Mouse (Mus musculus) 3134 (cell line): ENCODE results near the gene Pnp2.
"Not testable (repeated sequence)": the region's sequence is repeated elsewhere in the genome, so short reads cannot be mapped to it uniquely, and the experiment has no call there.

Source experiments
- DNase-seq: peaks from one replicate; pipeline ENCODE4 v3.0.0-alpha.2; 2011; ENCODE audit warnings: low spot score; ENCODE audit not compliant: insufficient read length; ENCODE audit errors: extremely low read depth

Pnp2 gene

DNA sequence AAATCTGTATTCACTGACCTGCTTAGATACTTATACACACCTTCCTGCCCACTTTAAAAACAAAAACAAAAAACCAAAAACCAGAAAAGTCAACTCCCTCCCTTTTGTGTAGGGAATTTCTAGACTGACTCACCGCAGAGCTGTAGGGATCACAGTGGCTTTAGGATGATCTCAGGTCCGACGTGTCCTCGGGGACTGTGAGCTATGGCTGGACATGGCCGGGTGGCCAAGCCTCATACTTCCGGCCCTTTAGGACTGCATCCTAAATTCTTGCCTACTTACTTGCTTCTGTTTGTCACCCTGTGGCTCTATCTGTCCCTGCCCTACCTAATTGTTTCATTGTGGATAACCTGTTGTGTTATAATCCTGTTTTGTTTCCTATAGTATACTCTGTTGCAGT, 932 bp downstream of the Pnp2 start:
- DNase-seq: not testable (repeated sequence)

DNA sequence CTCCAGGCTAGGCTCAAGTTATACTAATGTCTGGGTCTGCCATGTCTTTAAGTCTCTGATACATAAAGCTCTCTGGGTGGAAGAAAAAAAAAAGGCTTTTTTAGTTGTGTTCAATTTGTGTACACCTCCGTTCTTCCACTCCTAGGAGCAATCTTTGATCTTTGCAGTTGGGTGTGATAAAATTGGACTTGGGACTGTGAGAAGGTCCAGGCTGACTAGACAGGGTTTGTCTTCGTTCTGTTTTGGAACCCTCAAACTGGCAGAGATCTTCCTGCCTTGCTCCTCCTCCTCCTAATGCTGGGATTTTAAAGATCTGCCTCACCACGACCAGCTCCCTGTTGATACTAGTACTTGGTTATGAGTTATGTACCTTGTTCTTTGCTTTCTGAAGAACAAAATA, 1.4 kb downstream of the Pnp2 start:
- not testable (repeated sequence) for DNase-seq

DNA sequence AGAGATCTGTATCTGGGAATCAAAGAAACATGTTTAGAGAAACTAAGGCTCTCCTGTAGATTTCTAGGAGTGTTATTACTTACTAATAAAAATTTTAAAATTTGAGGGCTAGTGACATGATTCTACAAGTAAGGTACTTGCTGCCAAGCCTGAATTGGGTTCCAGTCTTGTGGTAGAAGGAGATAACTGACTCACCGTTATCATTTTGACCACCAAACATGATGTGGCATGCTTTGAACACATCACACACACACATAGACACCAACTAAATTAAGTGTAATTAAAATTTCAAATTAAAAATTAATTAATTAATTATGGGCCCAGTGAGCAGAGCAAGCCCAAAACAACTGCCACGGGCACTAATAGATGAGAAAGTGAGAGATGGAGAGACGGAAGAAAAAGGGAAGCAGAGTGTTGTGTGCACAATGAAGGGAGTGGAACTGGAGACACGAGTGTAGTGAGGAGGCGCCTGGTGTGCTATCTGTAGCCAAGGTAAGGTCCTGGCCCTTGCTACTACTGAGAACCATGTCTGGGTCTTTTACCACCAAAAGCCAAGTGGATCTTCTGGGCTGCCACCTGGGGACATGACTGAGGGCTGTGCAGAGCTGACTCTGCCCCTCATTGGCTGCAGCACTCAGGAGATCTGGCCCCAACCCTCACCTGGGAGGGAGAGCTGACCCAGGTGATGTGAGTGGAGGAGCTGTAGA, 2.6 kb downstream of the Pnp2 start:
- DNase-seq: not testable (repeated sequence)

DNA sequence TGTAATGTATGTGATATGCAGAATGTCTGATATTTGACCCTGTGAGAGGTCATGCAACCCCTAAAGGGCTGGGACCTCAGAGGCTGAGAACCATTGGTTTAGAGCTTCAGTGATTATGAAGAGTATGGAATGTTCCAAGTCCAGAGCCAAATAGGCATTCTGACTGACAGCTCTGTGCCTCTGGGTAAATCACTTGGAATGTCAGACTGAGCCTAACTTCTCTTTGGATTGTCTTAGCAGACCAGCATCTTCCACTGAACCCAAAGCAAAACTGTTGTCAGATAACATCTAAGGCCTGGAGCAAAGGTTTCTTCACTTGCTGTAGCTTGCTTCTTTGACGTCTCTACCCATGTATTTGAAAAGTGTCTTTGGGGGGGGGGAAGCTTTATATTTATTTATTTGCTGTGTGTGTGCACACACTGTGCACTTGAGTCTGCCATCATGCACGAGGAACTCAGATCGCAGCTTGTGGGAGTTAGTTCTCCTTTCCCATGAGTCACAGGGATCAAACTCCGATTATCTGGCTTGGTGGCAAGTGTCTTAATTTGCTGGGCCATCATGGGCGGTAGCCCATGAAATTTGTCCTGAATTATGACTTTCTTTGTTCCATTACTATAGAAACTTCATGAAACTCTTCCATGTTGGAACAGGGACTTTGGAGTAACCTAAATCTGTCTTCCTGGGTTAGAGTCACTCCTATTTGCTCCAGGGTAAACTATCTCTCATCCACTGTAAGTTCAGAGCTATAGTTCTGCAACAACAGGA, 12.6 kb downstream of the Pnp2 start:
- no peak for DNase-seq

DNA sequence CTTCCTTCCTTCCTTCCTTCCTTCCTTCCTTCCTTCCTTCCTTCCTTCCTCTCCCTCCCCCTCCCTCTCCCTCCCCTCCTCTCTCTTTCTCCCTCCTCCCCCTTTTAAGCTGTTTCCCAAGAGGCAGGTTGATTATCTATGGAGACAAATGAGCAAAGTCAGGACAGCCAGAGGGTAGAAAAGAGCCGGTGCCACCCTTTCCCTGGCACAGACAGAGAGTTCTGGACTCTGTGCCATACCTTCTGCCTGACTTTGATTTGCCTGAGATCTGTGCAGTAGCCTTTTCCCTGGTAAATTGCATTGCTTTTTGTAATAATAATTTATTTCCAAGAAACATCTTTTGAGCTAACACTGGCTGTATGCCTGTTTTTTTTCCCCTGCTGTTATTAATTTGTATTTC, 13.2 kb downstream of the Pnp2 start:
- DNase-seq: no peak

DNA sequence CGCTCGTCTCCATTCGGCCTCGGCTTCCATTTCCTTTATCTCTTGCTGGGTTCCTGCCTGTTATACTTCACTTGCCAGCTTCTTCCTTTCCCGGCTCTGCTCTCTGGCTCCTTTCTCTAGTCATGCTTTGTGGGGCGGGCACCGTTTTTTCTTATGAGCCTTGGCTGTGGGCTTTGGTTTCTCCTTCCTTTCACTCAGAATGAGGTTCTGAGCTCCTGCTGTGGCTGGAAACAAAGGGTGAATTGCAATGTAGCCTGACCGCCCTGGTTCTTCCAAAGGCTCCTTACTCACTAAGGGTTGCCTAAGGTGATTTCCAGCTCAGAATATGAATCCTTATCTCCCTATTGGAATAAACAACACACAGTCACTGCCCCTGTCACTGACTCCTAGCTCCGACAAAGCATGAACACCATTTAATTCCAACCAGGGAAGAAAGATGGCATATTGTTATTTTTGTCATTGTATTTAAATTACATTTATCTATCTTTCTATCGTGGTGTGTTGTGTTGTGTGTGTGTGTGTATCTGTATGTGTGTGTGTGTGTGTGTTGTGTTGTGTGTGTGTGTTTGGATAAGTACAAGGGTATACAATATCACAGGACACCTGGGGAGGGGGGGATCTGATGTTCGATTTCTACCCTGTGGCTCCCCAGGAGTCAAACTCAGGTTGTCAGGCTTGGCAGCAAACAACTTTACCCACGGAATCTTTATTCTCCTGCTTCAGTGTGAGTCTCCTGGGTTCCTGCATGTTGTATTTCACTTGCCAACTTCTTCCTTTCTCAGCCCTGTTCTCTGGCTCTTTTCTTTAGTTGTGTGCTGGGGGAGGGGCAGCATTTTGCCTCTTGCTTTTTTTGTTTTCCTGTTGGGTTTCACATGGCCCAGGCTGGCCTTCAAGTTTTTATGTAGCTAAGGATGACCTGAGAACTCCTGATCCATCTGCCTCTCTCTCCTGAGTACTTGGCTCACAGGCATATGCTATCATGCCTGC, 14.1 kb downstream of the Pnp2 start:
- DNase-seq: no peak

DNA sequence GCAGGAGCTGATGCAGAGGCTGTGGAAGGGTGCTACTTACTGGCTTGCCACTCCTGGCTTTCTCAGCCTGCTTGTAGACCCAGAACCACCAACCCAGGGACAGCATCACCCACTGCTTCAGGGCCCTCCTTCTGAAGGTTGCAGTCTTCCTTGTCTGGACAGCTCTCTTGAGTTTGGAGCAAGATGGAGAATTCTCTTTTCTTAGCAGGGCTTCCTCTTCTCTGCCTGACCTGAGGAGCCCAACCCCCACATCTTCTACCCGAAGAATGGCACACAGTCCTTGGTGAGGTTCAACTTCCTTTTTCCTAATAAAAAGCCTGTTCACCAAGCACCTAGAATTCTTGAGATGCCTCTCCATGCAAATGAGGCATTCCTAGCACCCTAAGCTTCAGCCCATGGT, 15.0 kb downstream of the Pnp2 start:
- DNase-seq: no peak

DNA sequence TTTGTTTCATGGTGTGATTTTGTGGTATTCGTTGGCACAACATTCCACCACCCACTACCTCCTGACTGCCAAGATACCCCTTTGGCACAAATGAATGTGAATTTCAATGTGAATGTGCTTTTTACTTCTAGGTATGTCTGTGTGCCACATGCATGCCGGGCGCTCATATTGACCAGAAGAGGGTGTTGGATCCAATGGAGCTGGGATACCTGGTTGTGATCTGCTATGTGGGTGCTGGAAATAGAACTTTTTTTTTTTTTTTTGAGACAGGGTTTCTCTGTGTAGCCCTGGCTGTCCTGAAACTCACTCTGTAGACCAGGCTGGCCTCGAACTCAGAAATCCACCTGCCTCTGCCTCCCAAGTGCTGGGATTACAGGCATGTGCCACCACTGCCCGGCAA, 17.3 kb downstream of the Pnp2 start:
- not testable (repeated sequence) for DNase-seq

DNA sequence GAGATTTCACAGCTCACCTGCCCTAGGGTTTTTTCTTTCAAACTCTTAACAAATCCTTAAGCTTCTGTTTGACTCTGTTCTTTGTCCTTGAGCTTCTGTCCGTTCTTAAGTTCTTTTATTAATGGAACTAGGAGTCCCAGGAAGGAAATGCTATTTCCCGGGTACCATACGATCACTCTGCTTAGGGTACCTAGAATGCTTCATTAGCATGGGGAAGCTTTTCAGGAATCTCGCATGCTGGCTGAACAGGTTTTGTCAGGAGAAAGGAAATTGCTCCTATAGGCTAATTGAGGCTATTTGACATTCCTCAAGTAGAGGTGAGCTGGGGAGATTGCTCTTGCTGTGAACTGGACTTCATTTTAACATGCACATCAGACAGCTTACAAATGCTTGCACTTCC, 17.9 kb downstream of the Pnp2 start:
- no peak for DNase-seq

DNA sequence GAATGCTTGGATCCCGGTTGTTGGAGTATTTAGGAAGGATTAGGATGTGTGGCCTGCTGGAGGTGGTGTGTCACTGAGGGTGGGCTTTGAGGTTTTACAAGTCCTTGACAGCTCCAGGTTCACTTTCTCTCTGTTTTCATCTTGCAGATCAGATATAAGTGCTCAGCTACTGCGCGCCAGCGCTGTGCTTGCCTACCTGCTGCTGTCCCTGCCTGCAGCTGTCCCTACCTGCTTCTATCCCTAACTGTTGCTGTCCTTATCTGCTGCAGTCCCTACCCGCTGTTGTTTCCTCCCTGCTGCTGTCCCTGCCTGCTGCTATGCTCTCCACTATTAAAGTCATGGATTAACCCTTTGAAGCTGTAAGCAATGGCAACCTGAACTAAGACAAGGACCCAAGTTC, 19.2 kb downstream of the Pnp2 start:
- DNase-seq: no peak

DNA sequence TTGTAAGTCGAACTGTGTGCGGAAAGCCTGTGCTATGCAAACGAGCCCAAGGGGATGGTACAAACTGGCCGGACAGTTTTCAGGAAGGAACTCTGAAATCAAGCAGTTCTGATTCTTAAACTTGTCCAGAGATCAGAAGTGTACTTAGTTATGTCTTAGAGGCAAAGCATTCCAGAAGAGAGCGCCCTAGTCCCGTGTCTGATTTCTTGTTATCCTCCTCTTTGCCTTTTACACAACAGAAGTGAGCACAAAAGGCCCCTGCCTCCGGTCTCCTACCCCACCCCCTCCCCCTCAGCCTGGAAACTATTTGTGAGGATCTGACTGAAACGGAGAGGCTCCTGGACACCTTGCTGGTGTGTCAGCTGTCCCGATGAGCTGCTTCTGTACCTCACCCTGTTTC, 20.9 kb downstream of the Pnp2 start:
- DNase-seq: no peak

DNA sequence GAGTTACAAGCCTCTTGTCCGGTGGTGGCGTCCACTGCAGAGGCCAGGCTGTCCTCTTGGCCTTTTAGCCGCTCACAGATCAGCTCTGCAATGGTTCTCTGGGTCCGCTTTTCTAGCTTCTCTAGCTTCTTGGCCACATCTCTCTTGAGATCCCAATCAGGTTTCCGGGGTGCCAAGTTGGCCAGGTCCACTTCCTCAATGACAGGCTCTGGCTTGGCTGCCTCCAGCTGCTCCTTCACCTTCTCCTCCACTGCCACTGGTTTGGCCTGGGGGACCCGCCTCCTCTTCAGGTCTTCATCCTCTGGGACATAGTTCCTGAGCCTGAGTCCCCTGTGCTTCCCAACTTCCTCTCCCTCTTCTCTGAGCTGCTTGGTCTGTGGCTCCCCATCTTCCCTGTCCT, 22.7 kb downstream of the Pnp2 start:
- DNase-seq: not testable (repeated sequence)

DNA sequence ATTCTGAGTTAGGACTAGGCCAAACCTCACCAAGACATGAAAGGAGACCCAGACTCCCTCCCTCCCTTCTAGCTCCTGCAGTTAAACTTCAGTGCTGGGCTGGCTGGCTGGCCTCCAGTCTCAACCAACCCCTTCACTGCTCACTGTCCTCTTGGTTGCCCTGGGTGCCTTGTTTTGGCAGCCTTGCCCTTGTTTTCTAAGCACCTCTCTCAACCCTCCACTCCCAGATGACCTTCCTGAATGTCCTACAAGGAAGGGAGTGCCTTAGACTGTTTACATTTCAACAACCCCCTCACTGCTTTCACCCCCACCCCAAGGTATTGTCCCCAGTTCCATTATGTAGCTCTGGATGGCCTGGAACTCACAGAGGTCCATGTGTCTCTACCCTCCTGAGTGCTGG, 23.8 kb downstream of the Pnp2 start:
- no peak for DNase-seq

DNA sequence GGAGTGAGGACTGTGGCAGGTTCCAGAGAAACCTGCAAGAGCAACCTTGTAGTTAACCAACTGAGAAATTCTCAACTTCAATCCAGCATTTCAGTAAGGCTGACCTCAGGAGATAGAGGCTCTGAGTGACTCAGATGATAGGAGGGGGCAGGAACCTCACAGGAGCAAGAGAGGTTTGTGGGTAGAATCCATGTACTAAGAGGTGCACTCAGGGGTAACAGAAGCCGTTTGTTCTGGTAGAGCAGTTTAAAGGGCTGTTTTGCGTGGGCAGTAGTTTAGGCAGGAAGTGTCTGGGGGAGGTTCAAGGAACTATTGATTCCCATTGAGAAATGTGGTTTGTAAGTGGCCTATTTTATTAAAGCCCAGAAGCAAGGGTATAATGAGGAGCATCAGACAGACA, 25.4 kb downstream of the Pnp2 start:
- no peak for DNase-seq

DNA sequence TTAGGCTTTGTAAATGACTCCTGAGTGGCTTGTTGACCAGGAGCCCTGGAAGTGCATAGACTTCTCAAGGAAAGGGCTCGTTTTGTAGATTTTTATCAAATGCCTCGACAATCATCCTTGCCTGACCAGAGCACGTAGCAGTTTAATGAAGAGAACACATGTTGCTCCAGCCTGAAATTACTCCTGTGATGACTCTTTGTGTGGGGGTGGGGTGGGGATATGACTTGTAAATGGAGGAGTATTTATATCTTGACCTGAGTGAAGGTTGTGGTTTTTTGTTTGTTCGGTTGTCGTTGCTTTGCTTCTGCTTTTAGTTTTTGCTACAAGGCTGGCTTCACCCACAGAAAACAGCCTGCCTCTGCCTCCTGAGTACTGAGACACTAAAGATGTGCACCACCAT, 26.0 kb downstream of the Pnp2 start:
- no peak for DNase-seq

DNA sequence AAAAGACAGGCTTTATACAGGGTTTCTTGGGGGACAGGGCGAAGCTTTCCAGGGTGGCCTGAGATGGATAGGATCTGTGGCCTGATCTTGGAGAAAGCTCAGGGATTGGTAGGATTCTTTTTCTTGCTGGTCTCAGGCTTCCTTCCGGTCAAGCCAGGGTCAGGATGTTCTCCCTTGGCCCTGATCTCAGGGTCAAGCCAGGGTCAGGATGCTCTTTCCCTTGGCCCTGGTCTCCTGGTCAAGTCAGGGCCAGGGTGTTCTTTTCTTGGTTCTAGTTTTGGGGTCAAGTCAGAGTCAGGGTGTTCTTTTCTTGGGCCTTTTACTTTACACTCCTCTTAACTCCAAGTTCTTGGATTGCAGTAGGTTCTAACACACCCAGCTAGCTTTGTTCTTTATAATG, 31.9 kb downstream of the Pnp2 start:
- DNase-seq: no peak

DNA sequence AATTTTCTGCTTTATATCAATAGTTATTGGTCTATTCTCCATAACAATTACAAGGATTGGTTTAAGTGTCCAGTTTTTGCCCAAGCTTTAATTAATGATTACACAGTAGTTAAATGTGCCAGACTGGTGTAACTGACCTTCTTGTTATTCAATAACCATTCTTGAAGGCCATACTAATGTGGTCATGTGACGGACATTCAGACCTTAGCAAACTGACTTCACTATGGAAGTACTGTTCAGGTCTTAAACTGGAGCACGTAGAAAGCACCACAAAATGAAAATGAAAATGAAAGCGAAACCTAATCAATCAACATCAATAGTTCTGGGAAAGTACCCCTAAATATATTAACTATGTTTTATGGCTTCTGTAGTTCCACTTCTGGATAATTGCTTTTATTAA, 35.2 kb downstream of the Pnp2 start:
- DNase-seq: no peak

DNA sequence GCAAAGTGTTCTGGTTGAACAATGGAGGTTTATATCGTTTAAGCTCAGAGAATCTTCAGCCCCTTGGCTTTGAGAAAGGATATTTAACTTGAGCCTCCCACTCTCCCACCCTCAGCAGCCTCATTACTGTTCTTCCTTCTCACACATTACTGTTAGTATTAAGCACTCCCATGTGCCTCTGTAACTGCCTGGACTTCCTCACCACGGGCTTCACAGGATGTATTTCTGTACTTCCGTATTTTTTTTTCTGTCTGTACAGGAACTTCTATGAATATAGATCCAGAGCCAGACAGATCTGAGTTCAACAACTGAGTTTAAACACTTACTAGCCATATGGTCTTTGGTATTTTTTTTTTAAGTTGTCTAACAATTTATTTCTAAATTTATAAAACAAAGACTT, 41.3 kb downstream of the Pnp2 start:
- no peak for DNase-seq

DNA sequence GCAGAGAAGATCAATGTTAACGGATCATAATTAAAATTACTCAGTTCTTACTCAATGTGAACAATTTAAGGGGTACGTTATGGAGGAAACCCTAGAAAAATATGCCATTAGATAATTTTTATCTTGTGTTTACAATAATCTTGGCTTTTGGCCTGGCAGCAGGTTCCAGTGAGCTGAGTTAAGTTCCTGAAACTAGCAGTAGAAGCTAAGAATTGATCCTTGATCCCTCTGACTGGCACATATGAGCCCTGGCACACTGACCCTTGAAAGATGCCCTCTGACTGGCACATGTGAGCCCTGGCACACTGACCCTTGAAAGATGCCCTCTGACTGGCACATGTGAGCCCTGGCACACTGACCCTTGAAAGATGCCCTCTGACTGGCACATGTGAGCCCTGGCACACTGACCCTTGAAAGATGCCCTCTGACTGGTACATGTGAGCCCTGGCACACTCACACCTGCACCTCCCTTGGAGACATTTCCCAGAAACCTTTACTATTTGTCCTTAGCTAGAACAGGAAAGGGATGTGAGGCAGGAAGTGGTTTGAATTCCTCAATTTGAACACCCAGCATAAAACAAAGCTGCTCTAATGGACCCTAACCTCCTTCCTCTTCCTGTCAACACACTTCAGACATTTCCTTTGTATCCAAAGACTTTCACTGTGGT, 42.3 kb downstream of the Pnp2 start:
- no peak for DNase-seq

DNA sequence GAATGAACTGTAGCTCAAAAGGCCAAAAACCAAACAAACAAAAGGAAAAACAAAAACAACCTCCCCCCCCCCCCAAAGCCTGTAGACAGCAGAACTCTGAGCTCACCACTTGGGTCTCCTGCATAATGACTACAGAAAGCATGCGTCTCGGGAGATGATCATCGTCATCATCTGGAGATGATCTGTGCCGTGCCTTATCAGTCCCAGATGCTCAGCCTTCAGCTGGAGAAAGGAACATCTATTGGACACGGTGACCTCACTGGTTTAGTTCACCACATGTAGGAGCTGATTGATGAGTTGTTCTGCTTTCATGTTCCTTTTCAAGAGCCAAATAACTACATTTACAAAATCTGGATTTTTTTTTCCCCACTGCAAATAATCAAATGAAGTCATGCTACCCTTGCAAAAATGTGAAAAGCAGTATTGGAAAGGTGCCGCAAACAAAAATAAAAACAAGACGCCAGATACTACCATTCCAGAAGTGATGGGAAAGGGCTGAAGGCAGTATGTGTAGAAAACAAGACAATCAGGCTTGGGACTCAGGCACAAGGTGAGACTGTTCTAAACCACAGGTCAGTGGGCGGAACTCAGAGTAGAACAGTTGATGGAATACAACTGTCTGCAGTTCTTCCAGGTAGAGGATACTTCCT, 51.5 kb downstream of the Pnp2 start, which contains the start of gene Rnase10:
Gene Rnase10, plus strand, starts transcription at position 600 of the 650 bp plus-strand sequence.
- DNase-seq: no peak
